Mouse (Mus musculus) heart, adult 2 months (tissue): Measurements from ENCODE around the gene Rffl.

ENCODE experiments used
- CTCF ChIP-seq: fragments of 200-600 bp; IDR thresholded peaks from 2 replicates; pipeline ENCODE4 v1.8.1; 2022; ENCODE audit warnings: antibody characterized with exemption, mild to moderate bottlenecking, moderate library complexity
- EP300 ChIP-seq: fragments of 200-500 bp; IDR thresholded peaks from 2 replicates; pipeline ENCODE4 v1.6.1; 2011; ENCODE audit warnings: low read depth, low read length, control low read depth; ENCODE audit not compliant: insufficient read depth
- POLR2A ChIP-seq: fragments of 200-500 bp; IDR thresholded peaks from 2 replicates; pipeline ENCODE4 v1.6.1; 2011; ENCODE audit warnings: mild to moderate bottlenecking, low read depth, low read length, control low read depth; ENCODE audit not compliant: insufficient read depth

DNA sequence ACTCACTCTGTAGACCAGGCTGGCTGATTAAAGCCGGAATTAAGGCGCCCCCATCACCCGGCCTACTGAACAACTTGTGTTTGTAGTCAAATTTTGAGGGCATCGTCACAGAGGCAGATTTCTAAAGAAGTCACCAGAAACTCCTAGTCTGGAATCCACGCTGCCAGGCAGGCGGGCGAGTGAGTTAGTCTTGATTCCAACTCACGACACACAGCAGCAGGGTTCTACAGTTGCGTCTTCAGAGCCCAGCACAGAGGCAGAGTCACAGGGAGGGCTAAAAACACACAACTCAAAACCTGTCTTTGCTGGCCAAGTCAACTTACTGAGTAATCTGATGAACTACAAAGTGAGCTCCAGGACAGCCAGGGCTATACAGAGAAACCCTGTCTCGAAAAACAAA is 18.5 kb downstream of the Rffl start:
- TF ChIP-seq CTCF (no peak), POLR2A (no peak), EP300 (no peak)
